Mouse (Mus musculus) small intestine, adult 2 months (tissue): ENCODE results near the gene Krt83.

Experiments
- CTCF ChIP-seq: fragments of 200-500 bp; IDR thresholded peaks from 2 replicates; pipeline ENCODE4 v1.5.1; 2012; ENCODE audit warnings: low read depth, mild to moderate bottlenecking, control low read depth, inconsistent platforms, low read length, moderate library complexity, mixed read lengths; ENCODE audit not compliant: insufficient replicate concordance, insufficient read length; ENCODE audit errors: extremely low read depth
- POLR2A ChIP-seq: fragments of 200-500 bp; IDR thresholded peaks from 2 replicates; pipeline ENCODE4 v1.6.1; 2012; ENCODE audit warnings: low read depth, mild to moderate bottlenecking, control low read depth, inconsistent platforms, low read length, moderate library complexity

DNA sequence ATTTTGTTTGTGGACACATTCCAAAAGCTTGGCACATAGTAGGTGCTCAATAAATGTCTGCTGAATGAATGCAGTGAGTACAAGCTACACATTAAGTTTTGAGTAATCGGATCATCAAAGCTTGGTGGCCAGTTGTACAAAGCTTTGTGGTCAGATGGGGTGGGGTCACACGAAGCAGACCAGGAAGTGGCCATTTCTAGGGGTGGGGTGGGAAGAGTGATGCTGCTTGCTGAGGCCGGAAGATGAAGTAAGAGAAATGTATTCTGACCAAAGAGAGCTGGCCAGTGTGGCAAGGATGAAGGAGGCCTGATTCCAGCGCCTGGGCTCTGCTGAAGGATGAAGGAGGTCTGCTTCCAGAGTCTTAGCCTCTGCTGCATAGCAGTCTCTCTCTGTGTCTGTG, 22.2 kb downstream of the Krt83 start:
- TF ChIP-seq POLR2A (no peak), CTCF (no peak)
